Mouse (Mus musculus) hindbrain, embryonic 15.5 days (tissue): Measurements from ENCODE around the gene Rnf214. TPM values are rescaled to one million over a fixed set of nuclear protein-coding genes. Genes with fewer than 3 reads are reported as not detected.

ENCODE experiments used
- ATAC-seq: fragments of 200-750 bp; cut with Nextera tagmentation; 2 replicates; pipeline ENCODE4 v1.8.0; 2017; ENCODE audit warnings: low read depth, moderate number of reproducible peaks, moderate TSS enrichment; ENCODE audit not compliant: low FRiP score
- H3K27ac ChIP-seq: fragments of 300-500 bp; sonication (generic); replicated peaks from 2 replicates; pipeline ENCODE4 v1.5.1; 2015; ENCODE audit warnings: mild to moderate bottlenecking, inconsistent platforms
- H3K27me3 ChIP-seq: fragments of 300-500 bp; sonication (generic); 2 replicates; pipeline ENCODE4 v1.6.1; 2015; ENCODE audit warnings: control low read depth, inconsistent platforms
- H3K36me3 ChIP-seq: fragments of 300-500 bp; sonication (generic); 2 replicates; pipeline ENCODE4 v1.6.1; 2015; ENCODE audit warnings: control low read depth, inconsistent platforms
- H3K4me1 ChIP-seq: fragments of 300-500 bp; sonication (generic); replicated peaks from 2 replicates; pipeline ENCODE4 v1.6.1; 2015; ENCODE audit warnings: control low read depth, inconsistent platforms
- H3K4me2 ChIP-seq: fragments of 300-500 bp; sonication (generic); 2 replicates; pipeline ENCODE4 v1.6.1; 2015; ENCODE audit warnings: moderate library complexity, mild to moderate bottlenecking, inconsistent platforms
- H3K4me3 ChIP-seq: fragments of 300-500 bp; sonication (generic); 2 replicates; pipeline ENCODE4 v1.5.1; 2015; ENCODE audit warnings: mild to moderate bottlenecking, inconsistent platforms
- H3K9ac ChIP-seq: fragments of 300-500 bp; sonication (generic); 2 replicates; pipeline ENCODE4 v1.6.1; 2015; ENCODE audit warnings: inconsistent platforms
- H3K9me3 ChIP-seq: fragments of 300-500 bp; sonication (generic); 2 replicates; pipeline ENCODE4 v1.6.1; 2016; ENCODE audit warnings: control low read depth, inconsistent platforms
- WGBS: fragments of 180-500 bp; shearing (Covaris S2); methylation state at CpG from one replicate; pipeline ENCODE4 v1.1.7; 2015; 5-methylcytosine and 5-hydroxymethylcytosine counted together
- polyA plus RNA-seq: library from polyadenylated mRNA; unstranded; fragments of >200 nt; fragmentation: Nextera tagmentation; extraction: Ambion mirVana; gene quantifications from 2 replicates; pipeline ENCODE4 v1.2.1, GENCODE M21; 2015

Rnf214 gene
- polyA plus RNA-seq, 1 experiment from 2014 or later = 109 TPM

- 84% methylated on average over 8 of the region's 8 CpGs for WGBS
These were observed 37.2 kb upstream of the Rnf214 start for GRCm38 (mm10) chr9:45943628-45944505.

GRCm38 (mm10) chr9:45942916-45943315, 36.2 kb upstream of the Rnf214 start:
- 93% methylated on average over 8 of the region's 8 CpGs for WGBS
- Histone ChIP-seq H3K36me3 (peaks cover 75% of the 10 kb centered on the region), H3K4me3 (no peak overlapping the region), H3K27ac (no peak overlapping the region), H3K27me3 (no peaks in the 10 kb centered on the region), H3K4me2 (no peak overlapping the region), H3K9ac (no peak overlapping the region), H3K4me1 (no peaks in the 10 kb centered on the region), H3K9me3 (no peaks in the 10 kb centered on the region)
- no peak for ATAC-seq

More at GRCm38 (mm10) chr9:45943628-45944505, 37.2 kb upstream of the Rnf214 start:
- Histone ChIP-seq H3K36me3 (peaks cover 74% of the 10 kb centered on the region), H3K27ac (no peak overlapping the region), H3K4me2 (no peak overlapping the region), H3K9me3 (no peaks in the 10 kb centered on the region), H3K4me1 (no peaks in the 10 kb centered on the region), H3K27me3 (no peaks in the 10 kb centered on the region), H3K9ac (no peak overlapping the region), H3K4me3 (no peak overlapping the region)
- no peak for ATAC-seq

- Histone ChIP-seq H3K9me3 (no peaks in the 10 kb centered on the region), H3K4me1 (no peaks in the 10 kb centered on the region), H3K27ac (no peak overlapping the region), H3K36me3 (peaks cover 73% of the 10 kb centered on the region), H3K4me2 (no peak overlapping the region), H3K4me3 (no peak overlapping the region), H3K9ac (no peak overlapping the region), H3K27me3 (no peaks in the 10 kb centered on the region)
- 97% methylated on average over 16 of the region's 16 CpGs for WGBS
- ATAC-seq = no peak
These were observed 35.8 kb upstream of the Rnf214 start for GRCm38 (mm10) chr9:45942464-45942863.

GRCm38 (mm10) chr9:45941329-45941888, 34.7 kb upstream of the Rnf214 start:
- Histone ChIP-seq H3K9ac (no peak overlapping the region), H3K4me2 (no peak overlapping the region), H3K27me3 (no peaks in the 10 kb centered on the region), H3K4me1 (no peaks in the 10 kb centered on the region), H3K27ac (no peak overlapping the region), H3K36me3 (peaks cover 63% of the 10 kb centered on the region), H3K9me3 (no peaks in the 10 kb centered on the region), H3K4me3 (no peak overlapping the region)
- no peak for ATAC-seq
- WGBS = 59% methylated on average over 18 of the region's 18 CpGs

GRCm38 (mm10) chr9:45939794-45940193, 33.1 kb upstream of the Rnf214 start:
- peaks cover 47% of the 10 kb centered on the region for H3K36me3 ChIP-seq
- 0 out of 2 replicates have a peak, but pooled peaks cover 6% of the 10 kb centered on the region for H3K4me1 ChIP-seq
- no peak overlapping the region for H3K4me3 ChIP-seq
- H3K9me3 ChIP-seq = no peaks in the 10 kb centered on the region
- no peak for ATAC-seq
- H3K4me2 ChIP-seq = no peak overlapping the region
- no peaks in the 10 kb centered on the region for H3K27me3 ChIP-seq
- no peak overlapping the region for H3K27ac ChIP-seq
- 92% methylated on average over 6 of the region's 6 CpGs for WGBS
- H3K9ac ChIP-seq = no peak overlapping the region

GRCm38 (mm10) chr9:45938952-45939637, 32.4 kb upstream of the Rnf214 start:
- Histone ChIP-seq H3K4me1 (0 out of 2 replicates have a peak, but pooled peaks cover 6% of the 10 kb centered on the region), H3K4me2 (no peak overlapping the region), H3K9ac (no peak overlapping the region), H3K27ac (no peak overlapping the region), H3K36me3 (peaks cover 47% of the 10 kb centered on the region), H3K27me3 (no peaks in the 10 kb centered on the region), H3K4me3 (no peak overlapping the region), H3K9me3 (no peaks in the 10 kb centered on the region)
- 0 out of 2 replicates have a peak, but pooled peaks have one; percentile 17 for ATAC-seq
- 91% methylated on average over 15 of the region's 15 CpGs for WGBS

- Histone ChIP-seq H3K9me3 (no peaks in the 10 kb centered on the region), H3K27me3 (no peaks in the 10 kb centered on the region), H3K4me1 (0 out of 2 replicates have a peak, but pooled peaks cover 6% of the 10 kb centered on the region), H3K4me2 (no peak overlapping the region), H3K27ac (no peak overlapping the region), H3K9ac (no peak overlapping the region), H3K4me3 (no peak overlapping the region), H3K36me3 (peaks cover 40% of the 10 kb centered on the region)
- 91% methylated on average over 8 of the region's 8 CpGs for WGBS
- no peak for ATAC-seq
These were observed 31.4 kb upstream of the Rnf214 start for GRCm38 (mm10) chr9:45938088-45938487.

- Histone ChIP-seq H3K4me3 (no peak overlapping the region), H3K9me3 (no peaks in the 10 kb centered on the region), H3K36me3 (peaks cover 29% of the 10 kb centered on the region), H3K27ac (no peak overlapping the region), H3K4me2 (no peak overlapping the region), H3K27me3 (no peaks in the 10 kb centered on the region), H3K9ac (no peak overlapping the region), H3K4me1 (0 out of 2 replicates have a peak, but pooled peaks cover 6% of the 10 kb centered on the region)
- WGBS = 34% methylated on average over 3 of the region's 3 CpGs
- peak; percentile 66; the same call in 1 of the 2 replicates for ATAC-seq
These were observed 30.2 kb upstream of the Rnf214 start for GRCm38 (mm10) chr9:45936883-45937282.

- H3K4me3 ChIP-seq = no peak within 1 kb of the TSS
- no peaks in the 10 kb centered on the region for H3K9me3 ChIP-seq
- H3K4me2 ChIP-seq = peak within 1 kb of the TSS; percentile 40
- peaks cover 28% of the 10 kb centered on the region for H3K36me3 ChIP-seq
- H3K4me1 ChIP-seq = 0 out of 2 replicates have a peak, but pooled peaks cover 6% of the 10 kb centered on the region
- no peak within 1 kb of the TSS for H3K27ac ChIP-seq
- H3K27me3 ChIP-seq = no peaks in the 10 kb centered on the region
- no peak within 1 kb of the TSS for H3K9ac ChIP-seq
- 12% methylated on average over 21 of the region's 21 CpGs for WGBS
- peak; percentile 31; the same call in 1 of the 2 replicates for ATAC-seq
These were observed 29.0 kb upstream of the Rnf214 start, which contains the start of gene Tagln for GRCm38 (mm10) chr9:45935628-45936210. Gene Tagln (minus strand): TSS chr9:45936058.

GRCm38 (mm10) chr9:45932571-45933415, 26.1 kb upstream of the Rnf214 start:
- no peak overlapping the region for H3K9ac ChIP-seq
- H3K4me1 ChIP-seq = 0 out of 2 replicates have a peak, but pooled peaks cover 6% of the 10 kb centered on the region
- H3K4me3 ChIP-seq = no peak overlapping the region
- H3K27me3 ChIP-seq = no peaks in the 10 kb centered on the region
- WGBS = 79% methylated on average over 11 of the region's 11 CpGs
- H3K9me3 ChIP-seq = no peaks in the 10 kb centered on the region
- ATAC-seq = no peak
- H3K4me2 ChIP-seq = no peak overlapping the region
- peaks cover 37% of the 10 kb centered on the region for H3K36me3 ChIP-seq
- no peak overlapping the region for H3K27ac ChIP-seq

GRCm38 (mm10) chr9:45931958-45932357, 25.2 kb upstream of the Rnf214 start:
- Histone ChIP-seq H3K4me3 (no peak overlapping the region), H3K9me3 (no peaks in the 10 kb centered on the region), H3K36me3 (peaks cover 45% of the 10 kb centered on the region), H3K27ac (no peak overlapping the region), H3K4me1 (0 out of 2 replicates have a peak, but pooled peaks cover 6% of the 10 kb centered on the region), H3K4me2 (no peak overlapping the region), H3K27me3 (no peaks in the 10 kb centered on the region), H3K9ac (no peak overlapping the region)
- 36% methylated on average over 1 of the region's 1 CpGs for WGBS
- no peak for ATAC-seq
